Mouse (Mus musculus): ENCODE measurements at regions not wholly inside any gene's neighbourhood (a gene's known extent, or its start where the extent isn't known, plus 50 kb on each side); places are given as distances from the start of the nearest gene placed in this dataset.

DNA sequence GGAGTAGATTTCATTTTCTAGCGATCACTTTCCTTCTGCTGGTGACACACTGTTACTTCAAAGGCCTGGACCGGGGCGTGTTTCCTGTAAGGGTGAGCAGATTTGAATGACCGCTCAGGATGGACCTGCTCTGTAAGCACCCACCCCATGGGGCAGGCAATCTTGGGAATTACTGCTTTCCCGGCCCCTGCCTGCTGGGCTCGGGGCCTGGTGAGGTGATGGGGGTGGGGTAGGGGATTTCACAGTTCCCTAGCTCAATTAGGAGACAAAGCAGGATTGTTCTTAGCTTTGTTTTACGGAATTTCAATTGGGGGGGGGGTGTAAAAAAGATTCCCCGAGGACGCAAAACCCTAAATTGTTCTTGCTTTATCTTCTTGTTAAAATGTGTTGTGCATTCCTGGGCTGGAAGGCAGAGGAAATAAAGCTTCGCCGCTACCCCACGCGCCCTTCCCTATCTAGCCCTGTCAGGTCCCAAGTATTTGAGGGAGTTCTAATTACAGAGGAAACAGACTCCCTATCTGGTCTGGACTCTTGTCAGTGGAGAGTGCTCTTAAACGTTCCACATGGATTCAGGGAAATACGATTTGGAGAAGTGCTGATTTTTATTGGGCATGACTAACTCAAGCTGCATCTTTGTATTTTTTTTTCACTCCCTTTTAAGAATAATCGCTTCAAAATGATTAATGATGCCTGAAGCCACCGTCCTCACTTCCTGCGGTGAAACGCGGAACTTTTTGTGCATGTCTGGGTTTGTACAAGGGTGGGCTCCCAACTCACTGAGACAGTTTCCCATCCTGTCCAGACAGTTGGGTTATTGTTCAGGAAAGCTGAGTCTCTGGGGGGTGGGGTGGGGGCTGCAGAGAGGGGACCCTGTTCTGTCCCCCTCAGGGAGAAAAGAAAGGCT, 194.3 kb downstream of the Enc1 start:
- TF ChIP-seq CTCF (IDR thresholded peaks at IDR 0.05; ENCODE audit: borderline replicate concordance, insufficient read depth, low read length) (no peak), POLR2A (IDR thresholded peaks at IDR 0.05; ENCODE audit: low read depth, low read length) (0 out of 2 replicates have a peak, but pooled peaks have one; percentile 4)
